Mouse (Mus musculus): ENCODE results near the gene Rnf222. TPM values are rescaled to one million over a fixed set of nuclear protein-coding genes. Genes with fewer than 3 reads are reported as not detected.

Rnf222 gene
- total RNA-seq (2015; ENCODE audit: low replicate concordance) (not detected in 2 replicates), total RNA-seq (2017; ENCODE audit: low replicate concordance) (not detected in 2 replicates)

DNA sequence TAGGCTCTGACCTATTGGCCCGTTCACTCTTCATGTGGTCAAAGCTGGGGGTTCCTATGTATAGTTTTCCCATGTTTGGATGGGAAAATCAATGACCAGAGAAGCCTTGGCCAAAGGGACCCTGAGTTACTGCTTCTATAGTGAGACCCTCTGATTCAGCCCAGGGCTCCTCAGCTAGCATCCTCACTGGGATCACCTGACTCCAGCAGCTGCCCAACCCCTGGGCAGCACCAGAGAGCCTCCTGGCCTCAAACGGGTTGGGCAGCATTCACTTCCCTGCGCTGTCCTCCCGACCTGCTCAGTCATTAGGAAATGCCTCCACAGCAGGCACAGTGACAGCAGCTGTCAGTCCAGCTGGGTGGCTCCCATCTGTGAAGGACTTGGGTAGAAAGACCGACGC, at the start of gene Rnf222:
TSS of gene Rnf222 (plus strand) at position 301 of the 400 bp plus-strand sequence.
- ATAC-seq (replicated peaks; ENCODE audit: low FRiP score, poor library complexity, severe bottlenecking) = no peak

DNA sequence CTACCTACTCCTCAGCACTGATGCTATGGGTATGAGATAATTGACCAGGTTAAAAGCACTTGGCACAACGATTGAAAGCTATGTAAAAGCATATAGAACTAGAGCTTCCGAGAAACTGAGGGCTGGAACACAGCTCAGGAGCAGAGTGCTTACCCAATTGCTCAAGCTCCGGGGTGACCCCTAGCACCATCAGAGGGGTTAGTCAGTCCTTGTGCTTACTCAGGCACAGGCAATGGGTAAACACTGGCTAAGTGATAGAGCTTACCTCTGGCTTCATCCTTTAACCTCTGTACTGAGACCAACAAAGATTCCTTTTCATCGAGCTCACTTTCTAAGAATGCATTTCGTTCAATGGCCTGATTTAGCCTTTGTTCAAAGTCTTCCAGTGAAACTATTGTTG, 48.7 kb upstream of the Rnf222 start:
- ATAC-seq (replicated peaks; ENCODE audit: low FRiP score, poor library complexity, severe bottlenecking) = no peak

- ATAC-seq (replicated peaks; ENCODE audit: low FRiP score, poor library complexity, severe bottlenecking) = no peak
Observed at GRCm38 (mm10) chr11:68850862-68851261, 37.5 kb upstream of the Rnf222 start.

DNA sequence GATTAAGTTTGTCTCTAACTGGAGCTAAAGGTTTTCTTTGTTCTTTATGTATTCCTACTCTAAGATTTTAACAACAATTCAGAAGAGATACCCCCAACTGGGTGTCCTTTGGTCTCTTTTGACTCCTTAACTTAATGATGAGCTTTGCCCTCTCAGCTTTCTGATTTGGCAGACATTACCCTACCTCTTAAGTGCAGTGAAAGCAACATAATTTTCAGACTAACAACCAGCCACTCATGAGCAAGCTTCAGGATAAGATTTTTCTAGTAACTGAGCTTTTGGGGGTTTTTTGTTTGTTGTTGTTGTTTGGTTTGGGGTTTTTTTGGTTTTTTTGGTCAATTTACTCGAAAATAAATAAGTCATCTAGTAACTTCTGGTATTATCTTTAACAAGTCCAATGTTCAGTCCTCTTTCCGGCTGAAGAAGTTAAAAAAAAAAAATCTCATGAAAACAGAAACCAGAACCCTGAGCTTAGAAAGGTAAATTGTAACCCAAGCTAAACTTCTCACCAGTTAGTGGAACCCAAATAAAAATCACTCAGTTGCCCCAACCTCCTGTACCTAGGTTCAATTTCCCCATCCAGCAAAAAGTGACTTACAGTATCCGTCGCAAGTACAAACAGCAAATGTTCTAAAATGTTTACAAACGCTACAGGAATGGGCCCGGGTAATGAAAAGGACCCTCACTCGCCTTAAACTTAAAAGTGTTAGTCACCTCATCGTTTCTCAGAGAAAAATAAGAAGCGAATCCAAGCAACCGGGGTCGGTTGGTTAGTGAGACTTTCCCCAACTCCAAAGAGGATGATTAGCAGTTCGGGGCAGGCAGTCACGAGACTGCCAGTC, 36.5 kb upstream of the Rnf222 start:
- no peak for ATAC-seq (replicated peaks; ENCODE audit: low FRiP score, poor library complexity, severe bottlenecking)

GRCm38 (mm10) chr11:68852486-68852901, 35.9 kb upstream of the Rnf222 start:
- peak; percentile 85 for ATAC-seq (replicated peaks; ENCODE audit: low FRiP score, poor library complexity, severe bottlenecking)

DNA sequence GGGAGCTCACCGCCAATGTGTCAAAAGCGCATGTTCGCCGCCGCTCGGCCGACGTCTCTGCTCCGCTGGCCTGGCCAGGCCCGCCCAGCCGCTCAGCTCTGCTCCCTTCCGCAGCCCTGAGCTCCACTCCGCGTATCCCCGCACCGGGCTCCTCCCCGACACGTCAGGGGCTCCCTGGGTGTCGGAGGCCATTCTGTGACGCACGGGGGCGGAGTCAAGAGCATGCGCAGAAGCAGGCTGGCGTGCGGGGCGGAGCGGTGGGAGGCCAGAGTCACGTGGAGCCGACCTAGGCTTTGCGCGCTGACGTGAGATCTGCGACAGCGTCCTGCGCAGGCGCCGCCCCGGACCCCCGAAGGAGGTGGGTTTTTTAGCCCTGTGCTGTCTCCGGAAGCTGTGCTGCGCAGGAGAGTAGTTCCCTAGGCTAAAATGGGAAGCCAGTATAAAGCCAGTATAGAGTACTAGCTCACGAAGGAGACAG, 35.4 kb upstream of the Rnf222 start:
- peak; percentile 93 for ATAC-seq (replicated peaks; ENCODE audit: low FRiP score, poor library complexity, severe bottlenecking)

DNA sequence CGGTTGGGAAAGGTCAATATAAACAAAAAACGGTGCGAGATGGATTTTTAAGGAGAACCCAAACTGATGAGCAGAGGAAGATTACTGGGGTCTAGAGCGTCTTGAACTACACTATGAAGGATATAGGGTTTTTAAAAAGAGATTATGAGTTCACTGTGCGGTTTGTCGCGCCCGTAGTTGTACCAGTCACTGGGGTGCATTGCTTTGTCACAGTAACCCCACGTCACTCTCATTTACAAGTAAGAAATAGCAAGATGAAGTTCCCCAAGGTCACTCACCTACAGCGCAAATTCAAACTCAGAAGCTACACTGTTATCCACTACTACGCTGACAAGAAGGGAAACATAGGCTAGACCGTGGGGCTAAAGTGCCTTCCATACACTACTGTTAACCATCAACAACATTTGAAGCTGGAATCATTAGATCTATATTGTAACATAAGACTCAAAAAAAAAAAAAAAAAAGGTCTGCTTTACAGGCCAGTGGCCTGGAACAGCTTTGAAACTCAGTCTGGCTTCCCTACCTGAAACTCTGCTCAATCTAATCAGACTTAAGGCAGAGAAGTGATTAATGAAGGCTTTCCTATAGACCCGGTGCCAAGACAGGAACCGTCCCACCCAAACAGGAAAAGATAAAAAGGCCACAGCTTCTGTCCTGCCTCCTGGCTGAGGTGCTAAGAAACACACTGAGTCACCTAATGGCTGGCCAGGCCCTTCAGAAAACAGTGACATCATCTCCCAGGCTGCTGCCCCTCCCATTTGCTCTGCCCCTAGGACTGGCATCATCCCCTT, 34.5 kb upstream of the Rnf222 start:
- ATAC-seq (replicated peaks; ENCODE audit: low FRiP score, poor library complexity, severe bottlenecking) = peak; percentile 44

DNA sequence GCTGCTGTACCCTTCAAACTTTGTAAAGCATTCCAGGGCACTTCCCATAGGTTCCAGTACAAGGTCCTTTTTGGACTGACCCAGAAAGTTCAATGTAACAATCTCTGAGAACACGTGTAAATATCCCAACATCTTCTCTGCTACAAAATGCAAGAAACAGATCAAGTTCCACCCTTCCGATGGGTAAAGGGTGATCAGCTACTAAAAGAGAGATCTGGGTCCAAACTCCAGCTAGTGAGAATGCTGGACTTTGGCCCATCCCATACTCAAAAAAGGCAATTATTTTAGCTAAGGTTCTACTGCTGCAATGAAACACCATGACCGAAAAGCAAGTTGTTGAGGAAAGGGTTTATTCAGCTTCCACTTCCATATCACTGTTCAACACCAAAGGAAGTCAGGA, 33.7 kb upstream of the Rnf222 start:
- ATAC-seq (replicated peaks; ENCODE audit: low FRiP score, poor library complexity, severe bottlenecking) = no peak

GRCm38 (mm10) chr11:68857329-68857728, 31.0 kb upstream of the Rnf222 start:
- no peak for ATAC-seq (replicated peaks; ENCODE audit: low FRiP score, poor library complexity, severe bottlenecking)

- ATAC-seq (replicated peaks; ENCODE audit: low FRiP score, poor library complexity, severe bottlenecking) = no peak
Observed at GRCm38 (mm10) chr11:68859943-68860593, 28.3 kb upstream of the Rnf222 start.

GRCm38 (mm10) chr11:68862260-68862659, 26.1 kb upstream of the Rnf222 start:
- no peak for ATAC-seq (replicated peaks; ENCODE audit: low FRiP score, poor library complexity, severe bottlenecking)

- ATAC-seq (replicated peaks; ENCODE audit: low FRiP score, poor library complexity, severe bottlenecking) = no peak
Observed at GRCm38 (mm10) chr11:68863631-68864091, 24.7 kb upstream of the Rnf222 start.

DNA sequence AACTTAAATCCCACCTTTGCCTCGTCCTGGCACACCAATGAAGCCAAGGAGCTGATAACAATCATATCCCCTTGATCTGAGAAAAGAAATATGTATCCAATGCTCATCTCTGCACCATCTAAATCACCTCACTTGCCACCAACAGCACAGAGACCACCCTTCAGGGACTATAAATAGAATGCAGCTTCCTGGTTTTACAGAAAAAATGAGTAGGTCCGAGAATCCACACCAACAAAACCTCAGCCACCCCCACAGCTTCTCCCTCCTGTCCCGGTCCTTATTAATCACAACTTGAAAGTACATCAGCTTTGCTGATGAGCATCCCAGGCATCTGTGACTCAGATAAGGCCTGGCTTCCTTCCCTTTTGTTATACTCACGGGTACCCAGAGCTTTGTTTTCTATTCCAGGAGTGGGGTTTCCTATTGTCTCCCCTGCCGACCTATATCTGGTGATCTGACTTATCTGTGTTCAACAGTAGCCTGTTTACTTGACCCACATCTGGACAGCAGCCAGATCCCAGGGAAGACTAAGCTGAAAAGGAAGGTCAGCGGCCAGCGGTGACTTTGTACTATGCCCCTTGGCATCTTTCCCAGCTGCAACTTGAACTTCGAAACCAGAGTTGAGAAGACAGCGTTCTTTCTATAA, 23.7 kb upstream of the Rnf222 start:
- no peak for ATAC-seq (replicated peaks; ENCODE audit: low FRiP score, poor library complexity, severe bottlenecking)

DNA sequence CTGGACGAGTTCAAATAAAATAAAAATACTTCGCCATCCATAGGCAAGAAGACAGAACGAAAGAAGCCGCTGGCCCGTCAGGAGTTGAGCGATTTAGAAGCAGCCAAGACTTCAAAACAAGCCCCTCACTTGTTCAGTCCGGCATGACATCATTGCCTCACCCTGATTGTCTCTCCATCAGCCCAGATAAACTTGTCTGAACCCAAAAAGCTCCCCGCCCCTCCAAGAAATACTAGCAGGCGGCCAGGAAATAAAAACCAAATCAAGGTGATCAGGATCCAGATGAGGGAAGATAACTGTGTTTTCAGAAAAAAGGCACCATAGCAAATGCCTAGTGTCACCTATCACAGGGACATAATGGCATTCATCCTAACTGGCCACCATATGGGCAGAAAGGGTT, 17.1 kb upstream of the Rnf222 start:
- ATAC-seq (replicated peaks; ENCODE audit: low FRiP score, poor library complexity, severe bottlenecking) = no peak

DNA sequence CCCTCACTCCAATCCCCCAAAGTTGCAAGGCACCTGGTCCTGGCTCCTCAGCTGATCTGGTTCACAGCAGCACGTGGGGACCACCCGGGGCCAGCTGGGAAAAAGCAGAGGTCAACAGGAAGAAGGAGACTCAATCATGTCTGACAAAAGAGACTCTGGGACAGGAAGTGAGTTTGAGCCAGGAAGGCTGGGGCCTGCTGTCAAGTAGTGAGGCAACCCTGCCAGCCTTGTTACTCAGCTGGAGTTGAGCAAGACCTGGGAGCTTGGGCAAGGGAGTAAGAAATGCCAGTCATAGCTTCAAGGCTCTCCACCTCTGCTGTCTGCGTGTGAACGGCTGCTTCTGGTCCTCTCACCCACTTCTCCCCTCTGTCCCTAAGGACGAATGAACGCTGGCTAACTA, 16.6 kb upstream of the Rnf222 start, which contains the start of gene Ndel1:
TSS of gene Ndel1 (minus strand) at position 111 of the 400 bp plus-strand sequence.
- no peak for ATAC-seq (replicated peaks; ENCODE audit: low FRiP score, poor library complexity, severe bottlenecking)

DNA sequence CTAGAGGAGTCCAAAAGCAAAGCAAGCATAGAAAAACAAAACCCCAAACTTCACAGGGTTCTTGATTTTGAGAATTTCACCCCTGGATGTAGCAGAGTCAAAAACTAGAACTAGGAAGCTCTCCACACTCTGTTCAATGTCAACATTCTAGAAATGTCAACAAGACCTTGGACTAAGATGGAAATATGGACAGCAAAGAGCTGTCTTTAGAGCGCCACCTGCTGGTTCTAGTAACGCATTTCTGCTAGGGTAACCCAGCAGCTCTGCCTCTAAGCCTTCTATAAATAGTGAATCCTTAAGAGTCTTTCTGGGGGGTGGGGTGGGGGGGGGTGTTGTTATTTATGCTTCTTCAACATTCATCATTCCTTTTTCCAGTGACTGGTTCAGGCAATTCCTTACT, 13.5 kb upstream of the Rnf222 start:
- ATAC-seq (replicated peaks; ENCODE audit: low FRiP score, poor library complexity, severe bottlenecking) = peak; percentile 81

GRCm38 (mm10) chr11:68878811-68879210, 9.5 kb upstream of the Rnf222 start:
- ATAC-seq (replicated peaks; ENCODE audit: low FRiP score, poor library complexity, severe bottlenecking) = no peak

DNA sequence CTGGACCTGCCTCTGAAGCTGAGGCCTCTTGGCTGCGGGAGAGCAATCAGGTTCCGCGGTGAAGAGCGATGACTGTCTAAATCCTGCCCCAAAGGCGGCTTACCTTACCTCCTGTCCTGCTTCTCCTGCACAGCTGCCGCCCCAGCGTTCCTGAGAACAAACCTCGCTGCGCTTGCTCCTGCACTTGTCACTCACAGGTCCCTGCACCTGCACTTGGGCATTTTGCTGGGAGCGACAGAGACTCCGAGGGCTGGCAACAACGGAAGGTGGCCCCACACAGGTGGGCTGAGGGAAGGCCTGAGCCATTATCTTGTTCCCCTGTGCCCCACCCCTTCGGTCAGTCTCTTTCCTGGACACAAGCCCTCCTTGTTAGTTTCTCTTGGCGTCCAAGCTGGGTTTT, 6.2 kb upstream of the Rnf222 start:
- no peak for ATAC-seq (replicated peaks; ENCODE audit: low FRiP score, poor library complexity, severe bottlenecking)

- ATAC-seq (replicated peaks; ENCODE audit: low FRiP score, poor library complexity, severe bottlenecking) = no peak
Observed at GRCm38 (mm10) chr11:68883843-68884242, 4.5 kb upstream of the Rnf222 start.

- ATAC-seq (replicated peaks; ENCODE audit: low FRiP score, poor library complexity, severe bottlenecking) = peak; percentile 98
Observed at GRCm38 (mm10) chr11:68884368-68884767, 4.0 kb upstream of the Rnf222 start.

Measured in erythroid progenitor cell, adult 5-6 weeks (primary cell).